Mouse (Mus musculus) ovary, postnatal 10 days (tissue): ENCODE measurements at regions not wholly inside any gene's neighbourhood (a gene's known extent, or its start where the extent isn't known, plus 50 kb on each side); places are given as distances from the start of the nearest gene placed in this dataset.

Experiments used
- DNase-seq: peaks from one replicate; pipeline ENCODE4 v3.0.0; 2022; ENCODE audit warnings: low spot score

- no peak for DNase-seq
Measured at GRCm38 (mm10) chr3:104712711-104713110, 68.1 kb upstream of the Ppm1j start.

GRCm38 (mm10) chr3:104713836-104714631 is 66.8 kb upstream of the Ppm1j start:
- peak; percentile 33 for DNase-seq

GRCm38 (mm10) chr3:104714679-104715326 is 66.1 kb upstream of the Ppm1j start:
- DNase-seq: no peak
